Mouse (Mus musculus): ENCODE results near the gene Bmp8b. TPM values are rescaled to one million over a fixed set of nuclear protein-coding genes. Genes with fewer than 3 reads are reported as not detected.
A peak's percentile ranks its signal among the peaks of the same experiment; 100 is the strongest.
"Not testable (repeated sequence)": the region's sequence is repeated elsewhere in the genome, so short reads cannot be mapped to it uniquely, and the experiment has no call there.

The Bmp8b gene
- polyA plus RNA-seq, 1 experiment from 2014 or later = 0.13 TPM

DNA sequence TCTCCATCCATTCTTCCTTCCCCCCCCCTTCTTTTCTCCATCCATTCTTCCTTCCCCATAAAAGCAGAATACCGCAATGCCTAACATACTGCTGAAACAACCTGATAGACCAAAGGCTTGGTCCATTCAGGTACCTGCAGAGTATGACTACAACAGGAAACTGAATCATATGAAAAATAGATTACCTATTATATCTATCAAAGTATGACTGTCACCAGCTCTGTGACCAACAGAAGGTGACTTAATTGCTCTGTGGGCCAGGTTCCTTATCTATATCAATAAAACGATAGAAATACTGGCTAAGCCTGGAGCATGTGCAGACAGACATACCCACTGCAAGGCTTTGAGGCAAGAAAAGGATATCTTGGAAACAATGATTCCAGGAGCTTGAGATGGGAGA lies 50.5 kb downstream of the Bmp8b start:
- H3K9me3 ChIP-seq = no peaks in the 10 kb centered on the region
- WGBS = 71% methylated on average over 2 of the region's 2 CpGs
- ATAC-seq = no peak
- H3K4me2 ChIP-seq (replicated peaks) = no peak overlapping the region
- H3K4me1 ChIP-seq (replicated peaks) = no peaks in the 10 kb centered on the region
- H3K27ac ChIP-seq = no peak overlapping the region
- no peak overlapping the region for H3K4me3 ChIP-seq (replicated peaks)
- no peak overlapping the region for H3K9ac ChIP-seq (replicated peaks)
- peaks cover 12% of the 10 kb centered on the region; the same call in 1 of the 2 replicates for H3K27me3 ChIP-seq
- H3K36me3 ChIP-seq = no peaks in the 10 kb centered on the region

DNA sequence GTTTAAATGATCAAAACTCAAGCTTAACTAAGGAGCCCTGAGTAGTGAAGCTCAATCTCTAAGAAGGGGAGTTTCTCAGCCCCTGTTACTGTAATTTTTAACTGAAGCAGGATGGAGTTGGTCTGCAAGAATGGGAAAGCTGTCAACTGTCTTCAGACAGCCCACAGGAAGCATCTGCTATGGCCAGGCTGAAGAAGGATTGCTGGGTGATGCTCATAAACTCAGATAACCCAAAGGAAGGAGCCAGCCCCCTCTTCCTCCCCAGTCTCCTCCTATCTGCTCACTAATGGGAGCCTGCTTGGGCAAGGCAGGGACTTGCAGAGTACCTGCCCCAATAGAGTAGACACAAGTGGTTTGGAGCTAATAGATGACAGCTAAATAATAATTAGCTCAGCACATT lies 50.9 kb downstream of the Bmp8b start:
- Histone ChIP-seq H3K9me3 (no peaks in the 10 kb centered on the region), H3K36me3 (no peaks in the 10 kb centered on the region), H3K27ac (no peak overlapping the region), H3K27me3 (peaks cover 12% of the 10 kb centered on the region; the same call in 1 of the 2 replicates), H3K4me1 (replicated peaks) (no peaks in the 10 kb centered on the region), H3K9ac (replicated peaks) (no peak overlapping the region), H3K4me2 (replicated peaks) (no peak overlapping the region), H3K4me3 (replicated peaks) (no peak overlapping the region)
- ATAC-seq = no peak

DNA sequence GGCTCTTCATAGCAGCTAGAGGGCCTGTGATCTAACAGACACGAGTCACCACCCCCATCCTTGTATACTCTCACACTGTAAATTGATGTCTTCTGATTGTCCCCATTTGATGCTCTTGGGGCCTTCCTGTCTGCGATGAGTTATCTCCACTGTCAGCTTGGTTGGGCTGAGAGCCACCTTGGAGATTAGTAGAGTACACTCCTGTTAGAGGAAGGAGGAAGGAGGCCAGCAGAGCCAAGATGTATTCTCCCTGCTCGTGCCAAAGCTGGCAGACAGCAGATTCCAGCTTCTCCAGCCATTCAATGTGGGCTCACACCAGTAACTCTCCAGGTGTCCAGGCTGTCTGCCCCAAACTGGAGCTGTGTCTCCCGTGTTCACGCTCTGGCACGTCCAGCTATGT lies 55.6 kb downstream of the Bmp8b start:
- 83% methylated on average over 6 of the region's 6 CpGs for WGBS
- Histone ChIP-seq H3K36me3 (no peaks in the 10 kb centered on the region), H3K27me3 (peaks cover 15% of the 10 kb centered on the region; the same call in 1 of the 2 replicates), H3K4me1 (replicated peaks) (peaks cover 13% of the 10 kb centered on the region), H3K9ac (replicated peaks) (no peak overlapping the region), H3K4me2 (replicated peaks) (no peak overlapping the region), H3K27ac (no peak overlapping the region), H3K9me3 (no peaks in the 10 kb centered on the region), H3K4me3 (replicated peaks) (no peak overlapping the region)
- ATAC-seq = no peak

DNA sequence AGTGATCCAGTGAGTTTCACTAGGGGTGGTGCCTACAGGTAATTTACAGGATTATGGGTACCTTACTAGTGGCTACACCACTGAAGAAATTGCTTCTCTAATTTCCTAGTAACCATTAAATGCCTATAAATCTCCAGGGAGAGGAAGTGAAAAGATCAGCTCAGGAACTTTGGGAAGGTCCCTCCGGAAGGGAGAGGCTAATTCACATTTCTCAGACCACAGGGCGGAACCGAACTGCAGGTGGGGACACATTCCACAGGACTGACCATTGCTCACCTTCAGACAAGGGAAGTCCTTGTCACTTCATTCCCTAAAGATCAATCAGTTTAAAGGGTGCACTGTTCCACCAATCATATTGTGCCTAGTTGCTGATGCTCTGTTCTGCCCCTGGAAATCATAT lies 56.3 kb downstream of the Bmp8b start:
- H3K9ac ChIP-seq (replicated peaks); H3K36me3 ChIP-seq; H3K4me3 ChIP-seq (replicated peaks); H3K27ac ChIP-seq; H3K4me2 ChIP-seq (replicated peaks); ATAC-seq; H3K9me3 ChIP-seq: not testable (repeated sequence)
- peaks cover 15% of the 10 kb centered on the region; the same call in 1 of the 2 replicates for H3K27me3 ChIP-seq
- H3K4me1 ChIP-seq (replicated peaks) = peaks cover 13% of the 10 kb centered on the region
- WGBS = 88% methylated on average over 3 of the region's 3 CpGs

DNA sequence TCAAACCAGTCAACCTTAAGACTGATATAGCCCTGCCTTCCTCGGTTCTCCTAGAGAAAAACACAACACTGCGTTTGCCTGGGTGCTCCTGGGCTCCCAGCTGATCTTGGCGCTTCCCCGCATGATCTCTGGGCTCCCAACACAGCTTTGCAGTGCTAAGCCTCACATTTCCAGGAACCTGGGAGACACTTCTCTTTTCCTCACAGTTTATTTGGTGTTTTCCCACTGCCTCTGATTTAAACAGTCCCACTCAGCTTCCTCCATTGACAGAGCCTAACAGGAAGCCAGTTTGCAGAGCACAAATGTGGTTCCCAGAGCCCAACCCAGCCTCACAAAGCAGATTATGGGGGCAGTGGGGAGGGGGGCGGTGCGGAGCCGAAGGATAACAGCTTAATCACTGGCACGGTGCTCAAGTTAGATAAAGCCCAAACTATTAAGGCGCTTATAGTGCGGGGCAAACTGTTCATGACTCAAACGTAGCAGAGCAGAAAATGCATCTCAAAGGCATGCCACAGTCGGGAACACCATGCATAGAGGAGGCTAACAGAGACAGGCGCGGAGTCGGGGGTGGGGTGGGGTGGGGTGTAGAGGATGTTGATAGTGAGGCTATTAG lies 57.4 kb downstream of the Bmp8b start:
- Histone ChIP-seq H3K9ac (replicated peaks) (peak overlapping the region; percentile 23; the same call in 1 of the 2 replicates), H3K4me1 (replicated peaks) (peaks cover 13% of the 10 kb centered on the region), H3K27me3 (peaks cover 15% of the 10 kb centered on the region; the same call in 1 of the 2 replicates), H3K4me3 (replicated peaks) (peak overlapping the region; percentile 8), H3K36me3 (no peaks in the 10 kb centered on the region), H3K27ac (peak overlapping the region; percentile 35), H3K4me2 (replicated peaks) (peak overlapping the region; percentile 46), H3K9me3 (no peaks in the 10 kb centered on the region)
- 9% methylated on average over 15 of the region's 15 CpGs for whole genome bisulfite sequencing
- ATAC-seq = peak; percentile 77

DNA sequence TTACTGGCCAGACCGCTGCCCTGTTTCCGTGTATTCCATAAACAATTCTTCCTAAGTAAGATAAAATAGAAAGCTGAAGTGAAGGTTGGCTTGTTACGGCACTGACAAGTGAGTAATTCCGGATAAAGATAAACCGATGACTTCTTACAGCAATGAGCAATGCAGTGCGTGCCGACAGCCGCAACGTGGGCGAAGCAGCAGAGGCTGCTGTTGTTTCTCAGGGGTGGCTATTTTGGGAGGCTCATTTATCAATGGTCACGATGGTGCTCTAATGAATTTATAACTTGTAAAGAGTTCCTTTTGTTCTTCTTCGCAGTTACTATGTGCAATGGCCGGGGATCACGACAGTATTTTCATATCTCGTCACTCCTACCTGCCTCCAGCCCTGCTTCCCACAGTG lies 59.2 kb downstream of the Bmp8b start:
- Histone ChIP-seq H3K4me3 (replicated peaks) (no peak overlapping the region), H3K9me3 (0 out of 2 replicates have a peak, but pooled peaks cover 2% of the 10 kb centered on the region), H3K27me3 (peaks cover 15% of the 10 kb centered on the region; the same call in 1 of the 2 replicates), H3K4me2 (replicated peaks) (no peak overlapping the region), H3K9ac (replicated peaks) (no peak overlapping the region), H3K36me3 (no peaks in the 10 kb centered on the region), H3K27ac (no peak overlapping the region), H3K4me1 (replicated peaks) (peaks cover 13% of the 10 kb centered on the region)
- WGBS = 92% methylated on average over 15 of the region's 15 CpGs
- ATAC-seq = no peak

DNA sequence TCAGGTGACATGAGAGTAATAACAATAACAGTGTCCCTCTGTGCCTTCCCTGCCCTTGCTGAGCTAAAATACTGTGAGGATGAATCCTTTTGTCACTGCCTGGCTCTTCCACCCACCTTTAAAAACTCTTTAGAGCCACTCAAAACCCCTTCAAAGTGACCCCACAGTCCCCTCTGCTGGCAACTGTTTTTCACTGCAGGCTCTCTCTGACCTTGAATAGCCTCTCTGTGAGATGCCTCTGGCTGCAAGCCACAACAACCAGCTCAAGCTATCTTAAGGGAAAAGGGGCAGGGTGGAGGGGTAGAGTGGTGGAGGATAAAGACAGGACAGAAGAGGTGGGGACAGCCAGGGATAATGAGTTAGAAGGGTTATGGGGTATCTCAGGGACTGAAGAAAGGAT lies 66.8 kb downstream of the Bmp8b start:
- Histone ChIP-seq H3K27ac (no peak overlapping the region), H3K36me3 (no peaks in the 10 kb centered on the region), H3K9ac (replicated peaks) (no peak overlapping the region), H3K4me3 (replicated peaks) (no peak overlapping the region), H3K27me3 (0 out of 2 replicates have a peak, but pooled peaks cover 15% of the 10 kb centered on the region), H3K4me1 (replicated peaks) (no peaks in the 10 kb centered on the region), H3K4me2 (replicated peaks) (no peak overlapping the region), H3K9me3 (0 out of 2 replicates have a peak, but pooled peaks cover 5% of the 10 kb centered on the region)
- ATAC-seq = no peak

Other genes starting within 250 kb of the Bmp8b start
- 73.8 and 77.2 TPM in 2 replicates for gene Cap1, start 219.1 kb upstream of the Bmp8b start, polyA plus RNA-seq (2015; fragmentation: Nextera tagmentation; extraction: Ambion mirVana)
- 31.7 and 32.5 TPM in 2 replicates for gene Mfsd2a, start 144.0 kb upstream of the Bmp8b start, polyA plus RNA-seq (2015; fragmentation: Nextera tagmentation; extraction: Ambion mirVana)
- 95.2 and 101 TPM in 2 replicates for gene Mycl, start 109.5 kb upstream of the Bmp8b start, polyA plus RNA-seq (2015; fragmentation: Nextera tagmentation; extraction: Ambion mirVana)
- gene Trit1, start 88.6 kb upstream of the Bmp8b start, polyA plus RNA-seq (2015; fragmentation: Nextera tagmentation; extraction: Ambion mirVana) = 27.6 and 30.9 TPM in 2 replicates
- gene Oxct2b, start 11.1 kb downstream of the Bmp8b start, polyA plus RNA-seq (2015; fragmentation: Nextera tagmentation; extraction: Ambion mirVana) = 0.11 and 0.14 TPM in 2 replicates
- gene Ppie, start 34.8 kb downstream of the Bmp8b start, polyA plus RNA-seq (2015; fragmentation: Nextera tagmentation; extraction: Ambion mirVana) = 74.2 and 77.2 TPM in 2 replicates
- gene Hpcal4, start 78.1 kb downstream of the Bmp8b start, polyA plus RNA-seq (2015; fragmentation: Nextera tagmentation; extraction: Ambion mirVana) = 14.1 and 16.5 TPM in 2 replicates
- gene Nt5c1a, start 96.3 kb downstream of the Bmp8b start, polyA plus RNA-seq (2015; fragmentation: Nextera tagmentation; extraction: Ambion mirVana) = not detected in 2 replicates
- gene Heyl, start 128.4 kb downstream of the Bmp8b start, polyA plus RNA-seq (2015; fragmentation: Nextera tagmentation; extraction: Ambion mirVana) = 5.5 and 6.6 TPM in 2 replicates
- 25.5 and 27.1 TPM in 2 replicates for gene Pabpc4, start 157.2 kb downstream of the Bmp8b start, polyA plus RNA-seq (2015; fragmentation: Nextera tagmentation; extraction: Ambion mirVana)
- gene Oxct2a, start 218.5 kb downstream of the Bmp8b start, polyA plus RNA-seq (2015; fragmentation: Nextera tagmentation; extraction: Ambion mirVana) = not detected in 2 replicates
- 0.13 TPM in 1 of 2 replicates, not detected in the other for gene Bmp8a, start 238.1 kb downstream of the Bmp8b start, polyA plus RNA-seq (2015; fragmentation: Nextera tagmentation; extraction: Ambion mirVana)

All from midbrain, embryonic 13.5 days (tissue).